Mouse (Mus musculus) bone marrow, adult 2 months (tissue): ENCODE data around the gene Grm3. TPM values are rescaled to one million over a fixed set of nuclear protein-coding genes. Genes with fewer than 3 reads are reported as not detected.

Source experiments
- H3K27ac ChIP-seq: fragments of 200-500 bp; 2 replicates; pipeline ENCODE4 v1.5.1; 2012; ENCODE audit warnings: low read depth, mild to moderate bottlenecking, control low read depth, inconsistent platforms, low read length; ENCODE audit not compliant: control insufficient read depth, poor library complexity, insufficient read depth
- H3K4me1 ChIP-seq: fragments of 200-500 bp; 2 replicates; pipeline ENCODE4 v1.6.1; 2011; ENCODE audit warnings: low read length; ENCODE audit not compliant: control insufficient read depth, insufficient read depth
- H3K4me3 ChIP-seq: fragments of 200-500 bp; replicated peaks from 2 replicates; pipeline ENCODE3; 2011; ENCODE audit warnings: mild to moderate bottlenecking, low read depth, low read length, control low read depth; ENCODE audit not compliant: control insufficient read depth
- CTCF ChIP-seq: fragments of 200-500 bp; IDR thresholded peaks from 2 replicates; pipeline ENCODE4 v1.5.1; 2011; ENCODE audit warnings: low read length, control low read depth; ENCODE audit not compliant: control insufficient read depth, insufficient read depth
- POLR2A ChIP-seq: fragments of 200-500 bp; IDR thresholded peaks from 2 replicates; pipeline ENCODE4 v1.6.1; 2011; ENCODE audit warnings: low read depth, mild to moderate bottlenecking, control low read depth, low read length, borderline replicate concordance; ENCODE audit not compliant: control insufficient read depth
- WGBS: fragments of 180-500 bp; shearing (Covaris S2); methylation state at CpG from one replicate; pipeline ENCODE4 v1.1.7; 2018; 5-methylcytosine and 5-hydroxymethylcytosine counted together
- polyA plus RNA-seq: library from polyadenylated mRNA; stranded (reverse); fragments of >200 nt; gene quantifications from 2 replicates; pipeline ENCODE4 v1.2.4, GENCODE M21; 2011; ENCODE audit warnings: low replicate concordance; ENCODE audit not compliant: missing spikeins, insufficient read depth, insufficient read length

The Grm3 gene
- polyA plus RNA-seq, 1 experiment: 0.82 TPM

GRCm38 (mm10) chr5:9449570-9449969 is 275.4 kb downstream of the Grm3 start:
- Histone ChIP-seq H3K4me3 (no peak overlapping the region), H3K27ac (no peak overlapping the region), H3K4me1 (no peaks in the 10 kb centered on the region)
- 68% methylated on average over 5 of the region's 5 CpGs for WGBS
- TF ChIP-seq CTCF (no peak), POLR2A (no peak)

GRCm38 (mm10) chr5:9448931-9449330 is 276.0 kb downstream of the Grm3 start:
- H3K27ac ChIP-seq: no peak overlapping the region
- 79% methylated on average over 6 of the region's 6 CpGs for WGBS

GRCm38 (mm10) chr5:9446146-9446545 is 278.8 kb downstream of the Grm3 start:
- no peaks in the 10 kb centered on the region for H3K4me1 ChIP-seq
- H3K27ac ChIP-seq: no peak overlapping the region
- TF ChIP-seq CTCF (no peak), POLR2A (no peak)
- WGBS: 7% methylated on average over 1 of the region's 1 CpGs
- H3K4me3 ChIP-seq: no peak overlapping the region

More at GRCm38 (mm10) chr5:9448931-9449330, 276.0 kb downstream of the Grm3 start:
- TF ChIP-seq POLR2A: no peak
- Histone ChIP-seq H3K4me1 (no peaks in the 10 kb centered on the region), H3K4me3 (no peak overlapping the region)
